In genomic region chr4:137989426-137989825, GRCm38 (mm10) we compare ENCODE assay signal across 30 mouse cellular contexts. TPM values are rescaled to one million over a fixed set of nuclear protein-coding genes. Genes with fewer than 3 reads are reported as not detected.
DNase-seq lines count a peak whose midpoint lies in the region; ATAC-seq and TF ChIP-seq lines count a peak whose summit lies in the region.
"Had no signal": no experiment of that assay in that cellular context is flagged by ENCODE, and none has a peak within 500 bp of the region (broad histone marks: within the 10 kb centered on the region; RNA-seq: fewer than 3 reads in every experiment).

No protein-coding gene starts in this region.

- DNase-seq in adrenal gland, adult 2 months: peak; percentile 76
- no peak for DNase-seq in adrenal gland, adult 18-20 months (ENCODE audit: low spot score in 2 of 2)
- no peak for DNase-seq in limb, embryonic 14.5 days (ENCODE audit: low spot score)
- no peak for DNase-seq in limb, embryonic 10.5 days (ENCODE audit: low spot score)
- DNase-seq in NIH3T3 (ENCODE audit: low read depth): peak; percentile 76
- DNase-seq in fibroblast of lung, adult 2 months (ENCODE audit: low read depth): peak; percentile 74
- no peak for DNase-seq in ovary, adult 18-20 months (ENCODE audit: low spot score)
- DNase-seq: adrenal gland, adult 8-10 months; cerebellum, adult 8-10 months; cerebellum, postnatal 25 days; gastrocnemius, postnatal 36 days; heart, adult 2 months; heart, postnatal 4 days; kidney, postnatal 14 days; liver, postnatal 0 days; lung, postnatal 36 days; right cerebral cortex, postnatal 25 days; spleen, adult 18-20 months; thymus, adult 18-20 months; thymus, postnatal 25 days had no signal

- H3K4me1 ChIP-seq in limb, embryonic 14.5 days (ENCODE audit: control insufficient read depth, insufficient read depth, low read length): no peaks in the 10 kb centered on the region
- H3K4me1 ChIP-seq in limb, embryonic 10.5 days: no peaks in the 10 kb centered on the region; the same call in 1 of the 2 replicates
- 0 out of 2 replicates have a peak, but pooled peaks cover 4% of the 10 kb centered on the region for H3K4me1 ChIP-seq in intestine, embryonic 15.5 days (replicated peaks)

- H3K27me3 ChIP-seq in limb, embryonic 14.5 days (ENCODE audit: control insufficient read depth, insufficient read depth, low read length): no peaks in the 10 kb centered on the region
- peaks cover 22% of the 10 kb centered on the region for H3K27me3 ChIP-seq in limb, embryonic 10.5 days (ENCODE audit: low read depth, poor library complexity, severe bottlenecking)
- H3K27me3 ChIP-seq in intestine, embryonic 15.5 days (replicated peaks): peaks cover 3% of the 10 kb centered on the region; the same call in 1 of the 2 replicates
- H3K27me3 ChIP-seq: heart, embryonic 12.5 days; hindbrain, embryonic 13.5 days had no signal

- no peak for ATAC-seq in limb, embryonic 14.5 days (ENCODE audit: low FRiP score, low read depth)
- no peak for ATAC-seq in intestine, embryonic 15.5 days
- ATAC-seq: intestine, postnatal 0 days; liver, embryonic 12.5 days; liver, postnatal 0 days had no signal

- TF ChIP-seq POLR2A in limb, embryonic 14.5 days (IDR thresholded peaks at IDR 0.05; ENCODE audit: borderline replicate concordance, extremely low read depth, insufficient read depth, insufficient read length): no peak

- H3K36me3 ChIP-seq in limb, embryonic 14.5 days (ENCODE audit: control insufficient read depth, insufficient read depth, low read length): no peaks in the 10 kb centered on the region
- no peaks in the 10 kb centered on the region; the same call in 1 of the 2 replicates for H3K36me3 ChIP-seq in limb, embryonic 10.5 days
- no peaks in the 10 kb centered on the region for H3K36me3 ChIP-seq in intestine, embryonic 15.5 days
- H3K36me3 ChIP-seq: forebrain, embryonic 12.5 days; heart, embryonic 12.5 days; hindbrain, embryonic 13.5 days; limb, embryonic 13.5 days; liver, embryonic 12.5 days had no signal

- no peak overlapping the region for H3K4me2 ChIP-seq in limb, embryonic 14.5 days (replicated peaks; ENCODE audit: low read depth, low read length, severe bottlenecking)
- no peak overlapping the region for H3K4me2 ChIP-seq in intestine, embryonic 15.5 days (replicated peaks)
- H3K4me2 ChIP-seq: forebrain, embryonic 12.5 days; heart, embryonic 12.5 days; hindbrain, embryonic 13.5 days; limb, embryonic 13.5 days; liver, embryonic 12.5 days; midbrain, embryonic 11.5 days had no signal

- WGBS in limb, embryonic 14.5 days: 65% methylated on average over 5 of the region's 5 CpGs
- WGBS in limb, embryonic 10.5 days: 85% methylated on average over 5 of the region's 5 CpGs
- 85% methylated on average over 5 of the region's 5 CpGs for WGBS in intestine, embryonic 15.5 days

- H3K4me3 ChIP-seq in limb, embryonic 14.5 days (replicated peaks; ENCODE audit: low read length): no peak overlapping the region
- no peak overlapping the region for H3K4me3 ChIP-seq in limb, embryonic 10.5 days
- no peak overlapping the region for H3K4me3 ChIP-seq in intestine, embryonic 15.5 days (replicated peaks)
- H3K4me3 ChIP-seq: erythroblast, embryonic 14.5 days; forebrain, embryonic 12.5 days; heart, adult 2 months; heart, embryonic 12.5 days; hindbrain, embryonic 13.5 days; limb, embryonic 13.5 days; liver, embryonic 12.5 days had no signal

- no peak overlapping the region for H3K27ac ChIP-seq in limb, embryonic 14.5 days (replicated peaks; ENCODE audit: low read depth, low read length)
- H3K27ac ChIP-seq in limb, embryonic 10.5 days: no peak overlapping the region
- H3K27ac ChIP-seq in intestine, embryonic 15.5 days: no peak overlapping the region
- H3K27ac ChIP-seq: forebrain, embryonic 12.5 days; heart, adult 2 months; hindbrain, embryonic 13.5 days; limb, embryonic 13.5 days; liver, embryonic 12.5 days; stomach, postnatal 0 days had no signal

- H3K9me3 ChIP-seq in limb, embryonic 14.5 days (ENCODE audit: control insufficient read depth, low read length): no peaks in the 10 kb centered on the region
- H3K9me3 ChIP-seq in limb, embryonic 10.5 days (replicated peaks): no peaks in the 10 kb centered on the region
- H3K9me3 ChIP-seq in intestine, embryonic 15.5 days: no peaks in the 10 kb centered on the region
- H3K9me3 ChIP-seq: forebrain, embryonic 12.5 days; hindbrain, embryonic 13.5 days; limb, embryonic 13.5 days; liver, embryonic 12.5 days had no signal

- H3K9ac ChIP-seq in limb, embryonic 14.5 days (ENCODE audit: low read depth, low read length, severe bottlenecking): 0 out of 2 replicates have a peak overlapping the region, but pooled peaks have one; percentile 8
- H3K9ac ChIP-seq in intestine, embryonic 15.5 days: no peak overlapping the region
- H3K9ac ChIP-seq: forebrain, embryonic 12.5 days; heart, embryonic 12.5 days; hindbrain, embryonic 13.5 days; limb, embryonic 13.5 days; liver, embryonic 12.5 days; liver, postnatal 0 days had no signal

RNA-seq across cellular contexts. Expression of gene Eif4g3, which starts 3.4 kb away (rescaled TPM):
- total RNA-seq in adrenal gland, adult 2 months (2021): 100 to 1,000 TPM in 1 of 2 experiments, 10 to 100 TPM in 1; 69.2 to 133 TPM
- 113 and 181 TPM in 2 replicates for polyA plus RNA-seq in adrenal gland, adult 2 months (2012; rRNA removed)
- total RNA-seq in adrenal gland, adult 18-20 months (2021): 100 to 1,000 TPM in 1 of 2 experiments, 10 to 100 TPM in 1; 67.3 to 131 TPM
- 106 and 111 TPM in 2 replicates for polyA plus RNA-seq in limb, embryonic 14.5 days (2012; rRNA removed)
- 38.7 and 45.5 TPM in 2 replicates for polyA plus RNA-seq in limb, embryonic 14.5 days (2014; fragmentation: Nextera tagmentation; extraction: Ambion mirVana)
- polyA plus RNA-seq in limb, embryonic 10.5 days (2016; fragmentation: Nextera tagmentation; extraction: Ambion mirVana): 42.7 and 42.9 TPM in 2 replicates
- 24.2 and 25.1 TPM in 2 replicates for polyA plus RNA-seq in intestine, embryonic 15.5 days (2015; fragmentation: Nextera tagmentation; extraction: Ambion mirVana)

Comparison
In these comparisons a context has a peak if more than half of its experiments do, and no peak if none do; other contexts are left out.
1. DNase-seq: peak in adrenal gland, adult 2 months (single experiment), NIH3T3 (single experiment) and fibroblast of lung, adult 2 months (single experiment); none in adrenal gland, adult 18-20 months (0 of 2), limb, embryonic 14.5 days (single experiment), limb, embryonic 10.5 days (single experiment) and ovary, adult 18-20 months (single experiment).